Mouse (Mus musculus) liver, embryonic 11.5 days (tissue): ENCODE measurements around the gene Ncapg. TPM values are rescaled to one million over a fixed set of nuclear protein-coding genes. Genes with fewer than 3 reads are reported as not detected.

Source experiments
- ATAC-seq: fragments of 200-750 bp; cut with Nextera tagmentation; replicated peaks from 2 replicates; pipeline ENCODE4 v1.8.0; 2017; ENCODE audit warnings: moderate number of reproducible peaks, mild to moderate bottlenecking, moderate TSS enrichment, moderate library complexity; ENCODE audit not compliant: low FRiP score
- DNase-seq: peaks from one replicate; pipeline ENCODE4 v3.0.0-alpha.2; 2017; ENCODE audit warnings: low spot score
- H3K27ac ChIP-seq: fragments of 300-500 bp; sonication (generic); 2 replicates; pipeline ENCODE4 v1.5.1; 2014; ENCODE audit warnings: mild to moderate bottlenecking, low read depth, low read length, control low read depth
- H3K27me3 ChIP-seq: fragments of 300-500 bp; sonication (generic); replicated peaks from 2 replicates; pipeline ENCODE4 v1.6.1; 2014; ENCODE audit warnings: low read length, mixed read lengths; ENCODE audit not compliant: control insufficient read depth, insufficient read depth
- H3K36me3 ChIP-seq: fragments of 300-500 bp; sonication (generic); 2 replicates; pipeline ENCODE4 v1.6.1; 2014; ENCODE audit warnings: mild to moderate bottlenecking, low read length, moderate library complexity, mixed read lengths; ENCODE audit not compliant: control insufficient read depth, insufficient read depth
- H3K4me1 ChIP-seq: fragments of 300-500 bp; sonication (generic); replicated peaks from 2 replicates; pipeline ENCODE4 v1.6.1; 2014; ENCODE audit warnings: low read length, mixed read lengths; ENCODE audit not compliant: control insufficient read depth, insufficient read depth
- H3K4me2 ChIP-seq: fragments of 300-500 bp; sonication (generic); 2 replicates; pipeline ENCODE4 v1.6.1; 2014; ENCODE audit warnings: mild to moderate bottlenecking, control low read depth, moderate library complexity
- H3K4me3 ChIP-seq: fragments of 300-500 bp; sonication (generic); 2 replicates; pipeline ENCODE4 v1.5.1; 2014; ENCODE audit warnings: low read depth, low read length, control low read depth
- H3K9ac ChIP-seq: fragments of 300-500 bp; sonication (generic); 2 replicates; pipeline ENCODE4 v1.6.1; 2014; ENCODE audit warnings: low read depth, low read length, control low read depth
- H3K9me3 ChIP-seq: fragments of 300-500 bp; sonication (generic); 2 replicates; pipeline ENCODE4 v1.6.1; 2016; ENCODE audit warnings: low read length, inconsistent platforms, mixed read lengths; ENCODE audit not compliant: control insufficient read depth
- WGBS: fragments of 180-500 bp; shearing (Covaris S2); extraction: QIAGEN DNeasy Blood & Tissue Kit; methylation state at CpG from one replicate; pipeline ENCODE4 v1.1.7; 2014; 5-methylcytosine and 5-hydroxymethylcytosine counted together
- polyA plus RNA-seq: library from polyadenylated mRNA; unstranded; fragments of >200 nt; fragmentation: Nextera tagmentation; extraction: Ambion mirVana; gene quantifications from 2 replicates; pipeline ENCODE4 v1.2.1, GENCODE M21; 2014

Ncapg gene
- polyA plus RNA-seq, 1 experiment from 2014 or later = 67.0 TPM

GRCm38 (mm10) chr5:45733751-45734150 is 64.0 kb downstream of the Ncapg start:
- DNase-seq = no peak
- H3K4me3 ChIP-seq = no peak overlapping the region
- no peak overlapping the region for H3K27ac ChIP-seq
- no peaks in the 10 kb centered on the region for H3K27me3 ChIP-seq
- WGBS = 83% methylated on average over 2 of the region's 2 CpGs
- ATAC-seq = no peak
- no peak overlapping the region for H3K4me2 ChIP-seq
- H3K9ac ChIP-seq = no peak overlapping the region
- no peaks in the 10 kb centered on the region for H3K4me1 ChIP-seq
- H3K36me3 ChIP-seq = peaks cover 2% of the 10 kb centered on the region; the same call in 1 of the 2 replicates
- no peaks in the 10 kb centered on the region for H3K9me3 ChIP-seq

GRCm38 (mm10) chr5:45737911-45738310 is 68.2 kb downstream of the Ncapg start:
- Histone ChIP-seq H3K4me1 (no peaks in the 10 kb centered on the region), H3K27ac (no peak overlapping the region), H3K9ac (no peak overlapping the region), H3K27me3 (no peaks in the 10 kb centered on the region), H3K9me3 (no peaks in the 10 kb centered on the region), H3K36me3 (peaks cover 2% of the 10 kb centered on the region; the same call in 1 of the 2 replicates), H3K4me3 (no peak overlapping the region), H3K4me2 (no peak overlapping the region)
- ATAC-seq = no peak
- WGBS = 93% methylated on average over 1 of the region's 1 CpGs
- no peak for DNase-seq

Other genes with a start within 250 kb of the Ncapg start
- 103 and 116 TPM in 2 replicates for gene Qdpr, start 219.7 kb upstream of the Ncapg start, polyA plus RNA-seq
- gene Clrn2, start 216.2 kb upstream of the Ncapg start, polyA plus RNA-seq = not detected in 2 replicates
- gene Lap3, start 176.5 kb upstream of the Ncapg start, polyA plus RNA-seq = 112 and 115 TPM in 2 replicates
- 184 and 198 TPM in 2 replicates for gene Med28, start 149.7 kb upstream of the Ncapg start, polyA plus RNA-seq
- 0.36 and 0.45 TPM in 2 replicates for gene Fam184b, start 30.3 kb upstream of the Ncapg start, polyA plus RNA-seq
- gene Lcorl, start 187.7 kb downstream of the Ncapg start, polyA plus RNA-seq = 14.5 and 15.4 TPM in 2 replicates